Mouse (Mus musculus): Measurements from ENCODE around the gene Zp2. TPM values are rescaled to one million over a fixed set of nuclear protein-coding genes. Genes with fewer than 3 reads are reported as not detected.

Gene Zp2
- polyA plus RNA-seq, 1 experiment from 2014 or later = not detected

GRCm38 (mm10) chr7:120150898-120151297, 5.8 kb upstream of the Zp2 start:
- Histone ChIP-seq H3K9me3 (ENCODE audit: low read length) (no peaks in the 10 kb centered on the region), H3K27ac (ENCODE audit: low read length) (no peak overlapping the region), H3K36me3 (ENCODE audit: insufficient read depth, low read length) (no peaks in the 10 kb centered on the region), H3K4me3 (ENCODE audit: low read length) (no peak overlapping the region), H3K27me3 (ENCODE audit: insufficient read depth, low read length) (no peaks in the 10 kb centered on the region), H3K4me1 (ENCODE audit: insufficient read depth, low read length) (no peaks in the 10 kb centered on the region), H3K9ac (replicated peaks; ENCODE audit: low read length) (no peak overlapping the region), H3K4me2 (replicated peaks; ENCODE audit: low read depth, low read length) (no peak overlapping the region)
- 76% methylated on average over 2 of the region's 2 CpGs for WGBS
- ATAC-seq (ENCODE audit: low FRiP score, low TSS enrichment) = no peak

GRCm38 (mm10) chr7:120150257-120150656, 5.2 kb upstream of the Zp2 start:
- no peaks in the 10 kb centered on the region for H3K27me3 ChIP-seq (ENCODE audit: insufficient read depth, low read length)
- H3K36me3 ChIP-seq (ENCODE audit: insufficient read depth, low read length) = no peaks in the 10 kb centered on the region
- no peak overlapping the region for H3K9ac ChIP-seq (replicated peaks; ENCODE audit: low read length)
- no peak overlapping the region for H3K27ac ChIP-seq (ENCODE audit: low read length)
- no peak overlapping the region for H3K4me3 ChIP-seq (ENCODE audit: low read length)
- 30% methylated on average over 3 of the region's 3 CpGs for WGBS
- no peaks in the 10 kb centered on the region for H3K4me1 ChIP-seq (ENCODE audit: insufficient read depth, low read length)
- no peaks in the 10 kb centered on the region for H3K9me3 ChIP-seq (ENCODE audit: low read length)
- no peak for ATAC-seq (ENCODE audit: low FRiP score, low TSS enrichment)
- no peak overlapping the region for H3K4me2 ChIP-seq (replicated peaks; ENCODE audit: low read depth, low read length)

GRCm38 (mm10) chr7:120142743-120143142, 2.3 kb downstream of the Zp2 start:
- no peak for ATAC-seq (ENCODE audit: low FRiP score, low TSS enrichment)
- H3K4me2 ChIP-seq (replicated peaks; ENCODE audit: low read depth, low read length) = no peak overlapping the region
- H3K27ac ChIP-seq (ENCODE audit: low read length) = no peak overlapping the region
- H3K4me3 ChIP-seq (ENCODE audit: low read length) = no peak overlapping the region
- 89% methylated on average over 1 of the region's 1 CpGs for WGBS
- no peaks in the 10 kb centered on the region for H3K4me1 ChIP-seq (ENCODE audit: insufficient read depth, low read length)
- no peaks in the 10 kb centered on the region for H3K36me3 ChIP-seq (ENCODE audit: insufficient read depth, low read length)
- no peak overlapping the region for H3K9ac ChIP-seq (replicated peaks; ENCODE audit: low read length)
- H3K9me3 ChIP-seq (ENCODE audit: low read length) = no peaks in the 10 kb centered on the region
- H3K27me3 ChIP-seq (ENCODE audit: insufficient read depth, low read length) = no peaks in the 10 kb centered on the region

- Histone ChIP-seq H3K4me2 (replicated peaks; ENCODE audit: low read depth, low read length) (no peak overlapping the region), H3K36me3 (ENCODE audit: insufficient read depth, low read length) (no peaks in the 10 kb centered on the region), H3K27ac (ENCODE audit: low read length) (peak overlapping the region; percentile 67), H3K9me3 (ENCODE audit: low read length) (no peaks in the 10 kb centered on the region), H3K9ac (replicated peaks; ENCODE audit: low read length) (no peak overlapping the region), H3K4me3 (ENCODE audit: low read length) (no peak overlapping the region), H3K27me3 (ENCODE audit: insufficient read depth, low read length) (no peaks in the 10 kb centered on the region), H3K4me1 (ENCODE audit: insufficient read depth, low read length) (peaks cover 26% of the 10 kb centered on the region)
- 44% methylated on average over 4 of the region's 4 CpGs for WGBS
- ATAC-seq (ENCODE audit: low FRiP score, low TSS enrichment) = no peak
Measured at GRCm38 (mm10) chr7:120128951-120129350, 16.1 kb downstream of the Zp2 start.

- Histone ChIP-seq H3K9ac (replicated peaks; ENCODE audit: low read length) (no peak overlapping the region), H3K4me3 (ENCODE audit: low read length) (no peak overlapping the region), H3K36me3 (ENCODE audit: insufficient read depth, low read length) (no peaks in the 10 kb centered on the region), H3K4me2 (replicated peaks; ENCODE audit: low read depth, low read length) (no peak overlapping the region), H3K9me3 (ENCODE audit: low read length) (no peaks in the 10 kb centered on the region), H3K27me3 (ENCODE audit: insufficient read depth, low read length) (no peaks in the 10 kb centered on the region), H3K4me1 (ENCODE audit: insufficient read depth, low read length) (peaks cover 26% of the 10 kb centered on the region), H3K27ac (ENCODE audit: low read length) (peak overlapping the region; percentile 70)
- ATAC-seq (ENCODE audit: low FRiP score, low TSS enrichment) = peak; percentile 79
- WGBS = 18% methylated on average over 4 of the region's 4 CpGs
Measured at GRCm38 (mm10) chr7:120127686-120128059, 17.4 kb downstream of the Zp2 start.

- Histone ChIP-seq H3K27me3 (ENCODE audit: insufficient read depth, low read length) (no peaks in the 10 kb centered on the region), H3K27ac (ENCODE audit: low read length) (peak overlapping the region; percentile 70), H3K4me3 (ENCODE audit: low read length) (no peak overlapping the region), H3K36me3 (ENCODE audit: insufficient read depth, low read length) (no peaks in the 10 kb centered on the region), H3K9me3 (ENCODE audit: low read length) (no peaks in the 10 kb centered on the region), H3K4me2 (replicated peaks; ENCODE audit: low read depth, low read length) (no peak overlapping the region), H3K9ac (replicated peaks; ENCODE audit: low read length) (no peak overlapping the region), H3K4me1 (ENCODE audit: insufficient read depth, low read length) (peaks cover 26% of the 10 kb centered on the region)
- WGBS = 17% methylated on average over 5 of the region's 5 CpGs
- peak; percentile 52 for ATAC-seq (ENCODE audit: low FRiP score, low TSS enrichment)
Measured at GRCm38 (mm10) chr7:120126976-120127685, 18.0 kb downstream of the Zp2 start.

GRCm38 (mm10) chr7:120124844-120125243, 20.2 kb downstream of the Zp2 start:
- H3K36me3 ChIP-seq (ENCODE audit: insufficient read depth, low read length) = peaks cover 13% of the 10 kb centered on the region; the same call in 1 of the 2 replicates
- H3K27ac ChIP-seq (ENCODE audit: low read length) = peak overlapping the region; percentile 68
- ATAC-seq (ENCODE audit: low FRiP score, low TSS enrichment) = peak; percentile 91
- WGBS = 3% methylated on average over 3 of the region's 3 CpGs
- no peak overlapping the region for H3K4me3 ChIP-seq (ENCODE audit: low read length)
- H3K9ac ChIP-seq (replicated peaks; ENCODE audit: low read length) = 0 out of 2 replicates have a peak overlapping the region, but pooled peaks have one; percentile 10
- H3K4me1 ChIP-seq (ENCODE audit: insufficient read depth, low read length) = peaks cover 26% of the 10 kb centered on the region
- no peaks in the 10 kb centered on the region for H3K9me3 ChIP-seq (ENCODE audit: low read length)
- H3K27me3 ChIP-seq (ENCODE audit: insufficient read depth, low read length) = no peaks in the 10 kb centered on the region
- no peak overlapping the region for H3K4me2 ChIP-seq (replicated peaks; ENCODE audit: low read depth, low read length)

- Histone ChIP-seq H3K36me3 (ENCODE audit: insufficient read depth, low read length) (peaks cover 14% of the 10 kb centered on the region; the same call in 1 of the 2 replicates), H3K27ac (ENCODE audit: low read length) (no peak overlapping the region), H3K9ac (replicated peaks; ENCODE audit: low read length) (no peak overlapping the region), H3K4me1 (ENCODE audit: insufficient read depth, low read length) (peaks cover 26% of the 10 kb centered on the region), H3K9me3 (ENCODE audit: low read length) (no peaks in the 10 kb centered on the region), H3K27me3 (ENCODE audit: insufficient read depth, low read length) (no peaks in the 10 kb centered on the region), H3K4me2 (replicated peaks; ENCODE audit: low read depth, low read length) (no peak overlapping the region), H3K4me3 (ENCODE audit: low read length) (no peak overlapping the region)
- ATAC-seq (ENCODE audit: low FRiP score, low TSS enrichment) = no peak
- 81% methylated on average over 4 of the region's 4 CpGs for WGBS
Measured at GRCm38 (mm10) chr7:120123776-120124175, 21.3 kb downstream of the Zp2 start.

- H3K4me1 ChIP-seq (ENCODE audit: insufficient read depth, low read length) = no peaks in the 10 kb centered on the region
- no peaks in the 10 kb centered on the region for H3K9me3 ChIP-seq (ENCODE audit: low read length)
- H3K27me3 ChIP-seq (ENCODE audit: insufficient read depth, low read length) = no peaks in the 10 kb centered on the region
- no peak overlapping the region for H3K4me3 ChIP-seq (ENCODE audit: low read length)
- H3K36me3 ChIP-seq (ENCODE audit: insufficient read depth, low read length) = peaks cover 22% of the 10 kb centered on the region; the same call in 1 of the 2 replicates
- H3K9ac ChIP-seq (replicated peaks; ENCODE audit: low read length) = no peak overlapping the region
- no peak overlapping the region for H3K27ac ChIP-seq (ENCODE audit: low read length)
- 34% methylated on average over 6 of the region's 6 CpGs for WGBS
- ATAC-seq (ENCODE audit: low FRiP score, low TSS enrichment) = no peak
- H3K4me2 ChIP-seq (replicated peaks; ENCODE audit: low read depth, low read length) = no peak overlapping the region
Measured at GRCm38 (mm10) chr7:120117529-120117928, 27.6 kb downstream of the Zp2 start.

- no peak overlapping the region for H3K9ac ChIP-seq (replicated peaks; ENCODE audit: low read length)
- H3K4me1 ChIP-seq (ENCODE audit: insufficient read depth, low read length) = no peaks in the 10 kb centered on the region
- no peak for ATAC-seq (ENCODE audit: low FRiP score, low TSS enrichment)
- no peak overlapping the region for H3K27ac ChIP-seq (ENCODE audit: low read length)
- H3K36me3 ChIP-seq (ENCODE audit: insufficient read depth, low read length) = peaks cover 22% of the 10 kb centered on the region; the same call in 1 of the 2 replicates
- no peaks in the 10 kb centered on the region for H3K9me3 ChIP-seq (ENCODE audit: low read length)
- H3K4me2 ChIP-seq (replicated peaks; ENCODE audit: low read depth, low read length) = no peak overlapping the region
- no peaks in the 10 kb centered on the region for H3K27me3 ChIP-seq (ENCODE audit: insufficient read depth, low read length)
- H3K4me3 ChIP-seq (ENCODE audit: low read length) = no peak overlapping the region
- 82% methylated on average over 5 of the region's 5 CpGs for WGBS
Measured at GRCm38 (mm10) chr7:120116976-120117375, 28.1 kb downstream of the Zp2 start.
